Comparison of ENCODE assay signal across 8 mouse cellular contexts in the genomic region with DNA sequence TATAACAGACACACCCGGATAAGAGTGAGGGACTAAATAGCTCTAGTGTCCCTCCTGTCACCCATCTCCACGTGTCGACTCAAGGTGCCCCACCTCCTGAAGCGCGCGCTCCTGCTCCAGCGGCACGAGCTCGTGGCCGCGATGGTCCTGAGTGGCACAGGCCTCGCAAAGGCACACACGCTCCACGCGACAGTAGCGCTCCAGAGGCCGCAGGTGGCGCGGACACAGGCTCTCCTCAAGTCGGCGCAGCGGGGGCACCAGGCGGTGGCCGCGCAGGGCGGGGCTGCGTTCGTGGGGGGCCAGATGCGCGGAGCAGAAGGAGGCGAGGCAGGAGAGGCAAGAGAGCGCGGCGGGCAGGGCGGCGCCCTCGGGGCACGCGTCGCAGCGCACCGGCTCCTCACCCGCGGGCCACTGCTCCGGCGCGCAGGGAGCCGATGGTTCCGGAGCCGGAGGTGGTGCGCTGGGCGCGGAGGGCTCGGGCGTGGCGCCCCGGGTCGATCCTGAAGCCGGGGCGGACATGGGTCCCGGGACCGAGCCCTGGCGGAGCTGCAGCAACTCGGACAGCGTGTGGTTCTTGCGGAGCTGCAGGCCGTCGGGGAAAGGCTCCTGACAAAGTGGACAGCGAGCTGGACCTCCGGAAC. TPM values are rescaled to one million over a fixed set of nuclear protein-coding genes. Genes with fewer than 3 reads are reported as not detected.
DNase-seq lines count a peak whose midpoint lies in the region; ATAC-seq and TF ChIP-seq lines count a peak whose summit lies in the region.

No protein-coding gene starts in this region.

- ATAC-seq in forebrain, embryonic 15.5 days (replicated peaks) = no peak
- ATAC-seq in stomach, embryonic 16.5 days (ENCODE audit: insufficient read depth, low FRiP score) = peak; percentile 18; the same call in 1 of the 2 replicates

- H3K4me3 ChIP-seq in testis, adult 2 months (ENCODE audit: control insufficient read depth, low read depth, low read length) = peak overlapping the region; percentile 82
- H3K4me3 ChIP-seq in forebrain, embryonic 15.5 days = peak overlapping the region; percentile 35
- H3K4me3 ChIP-seq in stomach, embryonic 16.5 days (replicated peaks; ENCODE audit: low read length) = peak overlapping the region; percentile 67

- H3K27ac ChIP-seq in testis, adult 2 months (ENCODE audit: control insufficient read depth, insufficient read depth, low read depth, low read length) = peak overlapping the region; percentile 27
- no peak overlapping the region for H3K27ac ChIP-seq in forebrain, embryonic 15.5 days (replicated peaks)
- peak overlapping the region; percentile 45 for H3K27ac ChIP-seq in stomach, embryonic 16.5 days (ENCODE audit: low read length)

- 0 out of 2 replicates have a peak overlapping the region, but pooled peaks have one; percentile 7 for H3K9ac ChIP-seq in forebrain, embryonic 15.5 days (replicated peaks)
- peak overlapping the region; percentile 81 for H3K9ac ChIP-seq in stomach, embryonic 16.5 days (ENCODE audit: low read length)

- no peaks in the 10 kb centered on the region for H3K36me3 ChIP-seq in testis, adult 2 months (ENCODE audit: control insufficient read depth, insufficient read depth, low read length)
- H3K36me3 ChIP-seq in forebrain, embryonic 15.5 days = no peaks in the 10 kb centered on the region
- 0 out of 2 replicates have a peak, but pooled peaks cover 5% of the 10 kb centered on the region for H3K36me3 ChIP-seq in stomach, embryonic 16.5 days (ENCODE audit: control insufficient read depth, insufficient read depth, low read length)

- peaks cover 28% of the 10 kb centered on the region for H3K4me1 ChIP-seq in testis, adult 2 months (ENCODE audit: control insufficient read depth, insufficient read depth, low read length)
- H3K4me1 ChIP-seq in forebrain, embryonic 15.5 days = peaks cover 35% of the 10 kb centered on the region
- peaks cover 44% of the 10 kb centered on the region for H3K4me1 ChIP-seq in stomach, embryonic 16.5 days (ENCODE audit: control insufficient read depth, insufficient read depth, low read length)

- no peaks in the 10 kb centered on the region for H3K27me3 ChIP-seq in testis, adult 2 months (ENCODE audit: control insufficient read depth, insufficient read depth, low read length)
- peaks cover 67% of the 10 kb centered on the region for H3K27me3 ChIP-seq in forebrain, embryonic 15.5 days
- peaks cover 18% of the 10 kb centered on the region for H3K27me3 ChIP-seq in stomach, embryonic 16.5 days (ENCODE audit: control insufficient read depth, insufficient read depth, low read length)

- peak overlapping the region; percentile 46 for H3K4me2 ChIP-seq in forebrain, embryonic 15.5 days (replicated peaks)
- peak overlapping the region; percentile 87 for H3K4me2 ChIP-seq in stomach, embryonic 16.5 days (ENCODE audit: low read depth, low read length)

- WGBS in forebrain, embryonic 15.5 days = 2% methylated on average over 69 of the region's 70 CpGs
- 2% methylated on average over 70 of the region's 70 CpGs for WGBS in stomach, embryonic 16.5 days

- no peaks in the 10 kb centered on the region for H3K9me3 ChIP-seq in forebrain, embryonic 15.5 days
- no peaks in the 10 kb centered on the region for H3K9me3 ChIP-seq in stomach, embryonic 16.5 days (replicated peaks; ENCODE audit: control insufficient read depth, low read length)

- DNase-seq in testis, postnatal 14 days (ENCODE audit: low spot score) = no peak
- DNase-seq in kidney, adult 18-20 months = peak; percentile 66
- DNase-seq in lung, postnatal 10 days = peak; percentile 56
- DNase-seq in right cerebral cortex, postnatal 14 days = no peak
- DNase-seq in frontal cortex, postnatal 25 days (ENCODE audit: low spot score in 2 of 2) = no peak

- TF ChIP-seq CTCF in testis, adult 2 months (IDR thresholded peaks at IDR 0.05; ENCODE audit: control insufficient read depth, insufficient read depth, insufficient replicate concordance, low read depth, low read length) = no peak

- no peak for TF ChIP-seq POLR2A in testis, adult 2 months (IDR thresholded peaks at IDR 0.05; ENCODE audit: control insufficient read depth, low read depth, low read length)

RNA-seq across cellular contexts. Expression of gene Trim47, which starts 17.4 kb away (rescaled TPM):
- polyA plus RNA-seq in testis, adult 2 months (2012; rRNA removed) = 6.6 and 8.3 TPM in 2 replicates
- polyA plus RNA-seq in forebrain, embryonic 15.5 days (2015; fragmentation: Nextera tagmentation; extraction: Ambion mirVana) = 7.0 and 7.7 TPM in 2 replicates
- 22.7 and 23.1 TPM in 2 replicates for polyA plus RNA-seq in stomach, embryonic 16.5 days (2015; fragmentation: Nextera tagmentation; extraction: Ambion mirVana)

RNA-seq across cellular contexts. Expression of gene Trim65, which starts 21.4 kb away (rescaled TPM):
- 0.57 and 0.63 TPM in 2 replicates for polyA plus RNA-seq in testis, adult 2 months (2012; rRNA removed)
- polyA plus RNA-seq in forebrain, embryonic 15.5 days (2015; fragmentation: Nextera tagmentation; extraction: Ambion mirVana) = 1.6 and 1.9 TPM in 2 replicates
- polyA plus RNA-seq in stomach, embryonic 16.5 days (2015; fragmentation: Nextera tagmentation; extraction: Ambion mirVana) = 6.2 and 8.0 TPM in 2 replicates

RNA-seq across cellular contexts. Expression of gene Wbp2, which starts 22.8 kb away (rescaled TPM):
- polyA plus RNA-seq in testis, adult 2 months (2012; rRNA removed) = 253 and 269 TPM in 2 replicates
- polyA plus RNA-seq in forebrain, embryonic 15.5 days (2015; fragmentation: Nextera tagmentation; extraction: Ambion mirVana) = 138 and 144 TPM in 2 replicates
- 81.8 and 98.6 TPM in 2 replicates for polyA plus RNA-seq in stomach, embryonic 16.5 days (2015; fragmentation: Nextera tagmentation; extraction: Ambion mirVana)

RNA-seq across cellular contexts. Expression of gene Mrpl38, which starts 29.1 kb away (rescaled TPM):
- polyA plus RNA-seq in testis, adult 2 months (2012; rRNA removed) = 51.3 and 54.5 TPM in 2 replicates
- polyA plus RNA-seq in forebrain, embryonic 15.5 days (2015; fragmentation: Nextera tagmentation; extraction: Ambion mirVana) = 77.7 and 78.5 TPM in 2 replicates
- 83.5 and 87.0 TPM in 2 replicates for polyA plus RNA-seq in stomach, embryonic 16.5 days (2015; fragmentation: Nextera tagmentation; extraction: Ambion mirVana)

RNA-seq across cellular contexts. Expression of gene Unc13d, which starts 31.8 kb away (rescaled TPM):
- 3.4 and 3.8 TPM in 2 replicates for polyA plus RNA-seq in testis, adult 2 months (2012; rRNA removed)
- polyA plus RNA-seq in forebrain, embryonic 15.5 days (2015; fragmentation: Nextera tagmentation; extraction: Ambion mirVana) = 0.70 and 0.80 TPM in 2 replicates
- 8.3 and 9.9 TPM in 2 replicates for polyA plus RNA-seq in stomach, embryonic 16.5 days (2015; fragmentation: Nextera tagmentation; extraction: Ambion mirVana)

Comparison
In these comparisons a context has a peak if more than half of its experiments do, and no peak if none do; other contexts are left out.
1. DNase-seq: peak in kidney, adult 18-20 months (single experiment) and lung, postnatal 10 days (single experiment); none in testis, postnatal 14 days (single experiment), right cerebral cortex, postnatal 14 days (single experiment) and frontal cortex, postnatal 25 days (0 of 2).
2. Peak in every context shown above with its lines, with median percentiles within 50 percentile points of each other: H3K4me3 ChIP-seq.